Mouse (Mus musculus) brain, embryonic 18.5 days (tissue): Measurements from ENCODE around the gene Fam229b.

Experiments
- DNase-seq: peaks from one replicate; pipeline ENCODE4 v3.0.0-alpha.2; 2012; ENCODE audit warnings: low read depth, low spot score

The Fam229b gene

GRCm38 (mm10) chr10:39133462-39134310 lies at the start of gene Fam229b, which contains the start of gene Tube1:
Gene Fam229b, minus strand, starts transcription at chr10:39133914.
Gene Tube1, plus strand, starts transcription at chr10:39133976.
- peak; percentile 90 for DNase-seq

- no peak for DNase-seq
Observed at GRCm38 (mm10) chr10:39176981-39177380, 43.3 kb upstream of the Fam229b start.

- no peak for DNase-seq
Observed at GRCm38 (mm10) chr10:39173077-39173476, 39.4 kb upstream of the Fam229b start.

GRCm38 (mm10) chr10:39172540-39172931 lies 38.8 kb upstream of the Fam229b start:
- no peak for DNase-seq

GRCm38 (mm10) chr10:39171603-39172539 lies 38.2 kb upstream of the Fam229b start:
- peak; percentile 89 for DNase-seq

GRCm38 (mm10) chr10:39171134-39171533 lies 37.4 kb upstream of the Fam229b start:
- DNase-seq: peak; percentile 86

- no peak for DNase-seq
Observed at GRCm38 (mm10) chr10:39170706-39171105, 37.0 kb upstream of the Fam229b start.

- DNase-seq: peak; percentile 60
Observed at GRCm38 (mm10) chr10:39170181-39170580, 36.5 kb upstream of the Fam229b start.

GRCm38 (mm10) chr10:39169642-39170041 lies 35.9 kb upstream of the Fam229b start:
- no peak for DNase-seq

- DNase-seq: no peak
Observed at GRCm38 (mm10) chr10:39167611-39168010, 33.9 kb upstream of the Fam229b start.

GRCm38 (mm10) chr10:39165632-39166115 lies 32.0 kb upstream of the Fam229b start:
- DNase-seq: peak; percentile 69

- DNase-seq: no peak
Observed at GRCm38 (mm10) chr10:39163694-39164093, 30.0 kb upstream of the Fam229b start, which contains the start of gene Ccn6. Gene Ccn6, minus strand, starts transcription at chr10:39163794.

GRCm38 (mm10) chr10:39162666-39163484 lies 29.2 kb upstream of the Fam229b start:
- no peak for DNase-seq

GRCm38 (mm10) chr10:39161406-39161805 lies 27.7 kb upstream of the Fam229b start:
- DNase-seq: no peak

- DNase-seq: no peak
Observed at GRCm38 (mm10) chr10:39158306-39158705, 24.6 kb upstream of the Fam229b start.

GRCm38 (mm10) chr10:39157321-39157720 lies 23.6 kb upstream of the Fam229b start:
- DNase-seq: no peak

GRCm38 (mm10) chr10:39156719-39157118 lies 23.0 kb upstream of the Fam229b start:
- no peak for DNase-seq

GRCm38 (mm10) chr10:39142216-39142615 lies 8.5 kb upstream of the Fam229b start:
- no peak for DNase-seq

GRCm38 (mm10) chr10:39141401-39141800 lies 7.7 kb upstream of the Fam229b start:
- no peak for DNase-seq

GRCm38 (mm10) chr10:39140843-39141242 lies 7.1 kb upstream of the Fam229b start:
- DNase-seq: no peak

GRCm38 (mm10) chr10:39138761-39139160 lies 5.0 kb upstream of the Fam229b start:
- no peak for DNase-seq
